Mouse (Mus musculus): ENCODE results near the gene Padi4. TPM values are rescaled to one million over a fixed set of nuclear protein-coding genes. Genes with fewer than 3 reads are reported as not detected.
A peak's percentile ranks its signal among the peaks of the same experiment; 100 is the strongest.

Padi4 gene
- total RNA-seq, 2 experiments from 2014 or later, result 1.1 to 1.2 TPM

DNA sequence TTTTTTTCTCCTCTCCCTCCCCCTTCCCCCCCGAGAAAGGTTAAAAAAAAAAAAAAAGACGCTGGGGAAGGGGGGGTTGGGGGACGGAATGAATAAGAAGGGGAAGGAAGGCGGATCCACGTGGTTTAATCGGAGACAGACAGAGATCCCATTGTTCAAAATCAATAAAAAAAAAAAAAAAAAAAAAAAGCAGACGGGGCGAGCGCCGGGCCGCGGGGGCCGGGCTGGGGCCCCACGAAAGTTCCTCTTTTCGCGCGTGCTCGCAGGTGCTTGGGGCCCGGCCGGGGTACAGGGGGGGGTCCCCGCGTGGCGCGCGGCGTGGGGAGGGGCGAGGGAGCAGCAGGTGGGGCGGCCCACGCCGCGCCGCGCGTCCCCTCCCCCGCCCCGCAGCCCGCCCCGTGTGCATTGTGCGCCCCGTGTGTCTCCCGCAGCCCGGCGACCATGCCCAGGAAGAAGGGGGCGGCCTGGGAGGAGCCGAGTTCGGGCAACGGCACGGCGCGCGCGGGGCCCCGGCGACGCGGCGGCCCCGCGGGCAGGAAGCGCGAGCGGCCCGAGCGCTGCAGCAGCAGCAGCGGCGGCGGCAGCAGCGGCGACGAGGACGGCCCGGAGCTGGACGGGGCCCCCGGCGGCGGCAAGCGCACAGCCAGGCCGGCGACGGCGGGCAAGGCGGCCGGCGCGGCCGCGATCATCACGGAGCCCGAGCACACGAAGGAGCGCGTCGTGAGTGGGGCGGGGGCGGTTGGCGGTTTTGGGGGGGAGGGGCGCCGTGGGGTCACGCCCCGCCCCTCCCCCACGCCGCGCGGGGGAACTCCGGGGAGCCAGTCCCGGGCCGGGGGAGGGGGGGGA lies 72.1 kb downstream of the Padi4 start:
- peak; percentile 53 for DNase-seq

DNA sequence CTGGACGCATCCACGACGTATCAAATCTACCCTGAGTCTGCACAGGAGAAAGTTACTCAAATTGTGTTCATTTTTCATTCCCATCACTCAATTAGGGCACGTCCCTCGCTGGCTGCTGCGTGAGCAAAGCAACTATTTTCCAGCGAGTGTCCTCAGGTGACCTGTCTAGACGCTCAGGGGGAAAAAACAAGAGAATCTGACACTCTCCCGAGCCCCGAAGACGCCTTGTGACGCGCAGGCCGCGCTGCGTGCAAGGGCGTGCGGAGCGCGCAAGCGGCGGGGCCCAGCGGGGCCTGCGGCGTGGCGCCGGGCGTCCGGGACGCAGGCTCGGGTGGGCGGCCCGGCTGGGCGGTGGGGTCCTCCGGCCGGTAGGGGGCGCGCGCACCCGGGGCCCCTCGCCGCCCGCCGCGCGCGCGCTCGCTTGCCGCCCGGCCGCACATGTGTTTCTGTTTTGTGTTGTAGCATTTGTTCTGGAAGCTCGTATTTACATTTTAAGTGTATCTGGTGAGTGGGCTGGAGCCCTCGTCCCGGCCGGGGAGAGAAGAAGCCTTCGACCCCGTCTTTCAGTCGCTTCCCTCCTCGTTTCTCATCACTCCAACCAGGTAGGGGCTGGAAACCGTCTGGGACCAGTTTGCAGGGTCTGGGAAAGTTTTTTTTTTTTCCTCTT lies 72.9 kb downstream of the Padi4 start:
- DNase-seq, result peak; percentile 92

DNA sequence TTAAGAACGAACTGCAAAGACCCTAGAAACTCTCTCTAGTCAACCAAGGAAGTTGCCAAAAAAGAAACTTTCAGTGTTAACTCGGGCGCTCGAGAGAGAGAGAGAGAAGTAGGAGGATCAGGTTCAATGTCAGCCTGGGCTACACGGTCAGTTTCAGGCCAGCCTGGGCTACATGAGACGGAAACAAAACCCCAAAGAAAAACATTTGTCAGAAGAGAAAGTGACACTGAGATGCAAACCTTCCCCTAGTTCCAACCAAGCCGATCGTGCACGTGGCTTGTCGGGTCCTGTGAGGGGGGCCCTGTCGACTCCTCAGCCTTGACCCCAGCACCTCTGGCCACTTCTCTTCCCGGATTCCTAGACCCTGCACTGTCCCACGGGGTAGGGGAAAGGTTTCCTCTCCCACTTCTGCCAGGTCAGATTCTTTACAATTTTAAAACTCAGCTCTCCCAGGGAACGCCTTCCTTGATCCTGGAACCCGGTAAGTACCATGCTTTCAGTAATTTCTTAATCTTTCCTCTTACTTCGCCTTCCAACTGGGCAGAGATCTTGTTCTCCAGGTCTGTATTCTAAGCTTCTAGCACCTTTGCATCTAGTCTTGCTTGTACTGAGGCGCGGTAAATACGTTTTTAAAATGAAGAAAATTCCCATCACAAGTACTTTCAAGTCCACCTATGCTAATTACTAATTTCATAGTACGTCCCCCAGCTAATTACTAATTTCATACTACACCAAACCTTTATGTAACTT lies 73.6 kb downstream of the Padi4 start, which contains the start of gene Rcc2:
Gene Rcc2 (plus strand): TSS at position 273 of the 750 bp plus-strand sequence.
- no peak for DNase-seq

DNA sequence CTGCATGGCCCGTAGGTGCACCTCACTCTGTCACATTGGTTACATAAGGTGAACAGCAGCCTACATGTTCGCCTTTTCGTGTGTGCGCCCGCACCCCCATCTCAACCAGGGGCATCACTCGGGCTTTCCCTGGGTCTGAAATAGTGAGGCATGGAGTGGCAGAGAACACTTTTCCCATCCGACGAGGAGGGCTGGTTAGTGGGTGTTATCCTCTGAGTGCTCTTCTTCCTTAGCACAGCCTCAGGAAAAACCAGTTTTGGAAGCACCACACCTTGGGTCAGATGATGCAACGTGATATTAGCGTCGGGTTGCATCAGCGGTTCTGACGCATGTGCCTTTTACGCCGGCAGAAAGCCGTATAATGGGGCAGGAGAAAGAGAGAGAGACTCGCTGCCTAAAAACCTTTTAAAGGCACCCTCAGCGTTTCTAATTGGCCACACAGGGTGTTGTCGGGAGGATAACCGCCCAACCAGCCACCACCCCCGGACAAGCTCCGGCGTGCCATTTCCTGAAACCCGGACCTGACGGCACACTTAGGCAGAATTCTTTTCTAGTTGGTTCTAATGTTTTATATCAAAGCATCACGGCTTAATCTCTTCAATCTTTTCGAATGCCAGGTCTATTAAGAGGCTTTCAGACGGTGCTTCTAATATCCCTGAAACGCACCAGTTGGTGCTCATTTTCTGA lies 74.5 kb downstream of the Padi4 start:
- peak; percentile 82 for DNase-seq

Small RNA genes within 50 kb of the gene (microRNA-seq; reads per million reads assigned to microRNA genes)
- not detected for gene Gm25951

Other genes starting within 250 kb of the Padi4 start
- gene Arhgef10l, start 108.2 kb downstream of the Padi4 start, total RNA-seq (2021), result 10 to 100 TPM; 17.5 to 25.7 TPM
- gene Rcc2, start 73.7 kb downstream of the Padi4 start, total RNA-seq (2021), result 10 to 100 TPM; 69.2 to 74.3 TPM
- gene Padi6, start 31.6 kb downstream of the Padi4 start, total RNA-seq (2021), result under 1 TPM in 1 of 2 experiments, not detected in 1; 0.55 TPM
- gene Padi3, start 36.4 kb upstream of the Padi4 start, total RNA-seq (2021), result under 1 TPM in 1 of 2 experiments, not detected in 1; 0.24 TPM
- gene Padi1, start 71.5 kb upstream of the Padi4 start, total RNA-seq (2021), result not detected
- 1 to 10 TPM; 2.4 to 5.5 TPM for gene Padi2, start 132.1 kb upstream of the Padi4 start, total RNA-seq (2021)
- 100 to 1,000 TPM; 722 to 784 TPM for gene Sdhb, start 187.0 kb upstream of the Padi4 start, total RNA-seq (2021)
- 10 to 100 TPM; 31.9 to 39.9 TPM for gene Atp13a2, start 212.6 kb upstream of the Padi4 start, total RNA-seq (2021)
- 10 to 100 TPM; 46.9 to 50.7 TPM for gene Mfap2, start 236.2 kb upstream of the Padi4 start, total RNA-seq (2021)

Measured in adrenal gland, postnatal 10 days (tissue).